Mouse (Mus musculus): ENCODE data around the gene Itgb1bp1. TPM values are rescaled to one million over a fixed set of nuclear protein-coding genes. Genes with fewer than 3 reads are reported as not detected.

The Itgb1bp1 gene
- polyA plus RNA-seq, 1 experiment, result 23.6 TPM

DNA sequence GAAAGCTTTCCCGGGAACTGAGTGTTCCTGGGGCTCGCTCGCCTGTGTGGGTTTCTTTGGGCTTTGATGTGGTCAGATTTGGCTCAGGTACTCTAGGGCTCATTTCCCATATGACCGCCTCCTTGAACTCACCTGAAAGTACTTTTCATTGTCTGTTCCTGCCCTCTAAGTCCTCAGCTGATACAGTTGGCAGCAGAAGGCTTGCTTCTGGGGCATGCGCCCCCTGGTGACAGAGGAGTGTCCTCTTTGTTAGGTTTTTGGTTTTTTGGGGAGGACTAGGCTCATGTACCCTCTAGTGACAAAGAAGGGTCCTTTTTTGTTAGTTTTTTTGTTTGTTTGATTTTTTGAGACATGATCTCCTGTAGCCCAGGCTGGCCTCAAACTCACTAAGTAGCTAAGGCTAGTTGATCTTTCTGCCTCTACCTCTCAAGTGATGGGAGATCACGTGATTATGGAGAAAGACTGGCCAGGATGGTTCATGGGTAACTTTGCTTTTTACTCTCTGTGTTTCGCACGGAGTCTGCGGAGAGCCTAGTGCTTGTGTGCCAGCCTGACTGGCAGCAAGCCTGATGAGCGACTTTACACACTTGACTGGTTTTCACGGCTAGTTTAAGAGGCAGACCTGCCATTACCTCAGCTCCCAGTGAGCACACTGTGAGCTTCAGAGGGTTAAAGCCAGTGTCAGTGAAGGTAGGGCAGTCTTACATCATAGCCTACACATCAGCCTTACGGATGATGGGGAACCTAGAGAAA is 32.2 kb upstream of the Itgb1bp1 start:
- TF ChIP-seq CTCF (conservative IDR thresholded peaks at IDR 0.05; ENCODE audit: insufficient read depth, insufficient read length, low read depth, low read length) (peak; percentile 66), POLR2A (IDR thresholded peaks at IDR 0.05; ENCODE audit: low read depth, low read length) (no peak)
- H3K4me3 ChIP-seq (ENCODE audit: insufficient read depth, low read depth, low read length), result no peak overlapping the region
- H3K27me3 ChIP-seq (replicated peaks; ENCODE audit: control insufficient read depth, insufficient read depth, low read length), result no peaks in the 10 kb centered on the region
- WGBS, result 46% methylated on average over 12 of the region's 12 CpGs
- DNase-seq, result peak; percentile 90
- H3K36me3 ChIP-seq (ENCODE audit: control insufficient read depth, insufficient read depth, low read length), result peaks cover 3% of the 10 kb centered on the region; the same call in 1 of the 2 replicates
- 0 out of 2 replicates have a peak overlapping the region, but pooled peaks have one; percentile 13 for H3K27ac ChIP-seq (ENCODE audit: insufficient read depth, low read depth, low read length)
- H3K4me1 ChIP-seq (ENCODE audit: control insufficient read depth, insufficient read depth, low read length), result peaks cover 29% of the 10 kb centered on the region

DNA sequence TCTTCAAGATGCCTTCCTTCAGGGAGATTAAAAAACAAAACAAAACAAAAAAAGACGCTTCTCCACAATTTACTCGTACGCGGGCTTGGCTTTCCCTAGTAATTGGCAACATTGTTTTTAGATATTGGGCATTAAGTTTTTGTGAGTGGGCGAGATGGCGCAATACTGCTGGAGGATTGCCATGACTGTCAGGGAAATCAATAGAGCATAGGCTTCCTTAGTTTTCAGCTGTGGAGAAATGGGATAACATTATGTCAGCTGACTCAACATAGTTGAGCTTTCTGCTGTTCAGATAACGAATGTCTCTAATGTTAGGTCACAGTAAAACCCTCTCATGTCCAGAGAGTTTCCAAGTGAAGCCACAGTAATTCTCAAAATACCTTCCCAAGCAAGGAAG is 30.8 kb upstream of the Itgb1bp1 start:
- WGBS, result 20% methylated on average over 7 of the region's 7 CpGs
- H3K27me3 ChIP-seq (replicated peaks; ENCODE audit: control insufficient read depth, insufficient read depth, low read length), result no peaks in the 10 kb centered on the region
- H3K27ac ChIP-seq (ENCODE audit: insufficient read depth, low read depth, low read length), result peak overlapping the region; percentile 88
- DNase-seq, result peak; percentile 54
- peaks cover 2% of the 10 kb centered on the region; the same call in 1 of the 2 replicates for H3K36me3 ChIP-seq (ENCODE audit: control insufficient read depth, insufficient read depth, low read length)
- TF ChIP-seq CTCF (conservative IDR thresholded peaks at IDR 0.05; ENCODE audit: insufficient read depth, insufficient read length, low read depth, low read length) (no peak), POLR2A (IDR thresholded peaks at IDR 0.05; ENCODE audit: low read depth, low read length) (no peak)
- H3K4me1 ChIP-seq (ENCODE audit: control insufficient read depth, insufficient read depth, low read length), result peaks cover 29% of the 10 kb centered on the region
- H3K4me3 ChIP-seq (ENCODE audit: insufficient read depth, low read depth, low read length), result peak overlapping the region; percentile 92

DNA sequence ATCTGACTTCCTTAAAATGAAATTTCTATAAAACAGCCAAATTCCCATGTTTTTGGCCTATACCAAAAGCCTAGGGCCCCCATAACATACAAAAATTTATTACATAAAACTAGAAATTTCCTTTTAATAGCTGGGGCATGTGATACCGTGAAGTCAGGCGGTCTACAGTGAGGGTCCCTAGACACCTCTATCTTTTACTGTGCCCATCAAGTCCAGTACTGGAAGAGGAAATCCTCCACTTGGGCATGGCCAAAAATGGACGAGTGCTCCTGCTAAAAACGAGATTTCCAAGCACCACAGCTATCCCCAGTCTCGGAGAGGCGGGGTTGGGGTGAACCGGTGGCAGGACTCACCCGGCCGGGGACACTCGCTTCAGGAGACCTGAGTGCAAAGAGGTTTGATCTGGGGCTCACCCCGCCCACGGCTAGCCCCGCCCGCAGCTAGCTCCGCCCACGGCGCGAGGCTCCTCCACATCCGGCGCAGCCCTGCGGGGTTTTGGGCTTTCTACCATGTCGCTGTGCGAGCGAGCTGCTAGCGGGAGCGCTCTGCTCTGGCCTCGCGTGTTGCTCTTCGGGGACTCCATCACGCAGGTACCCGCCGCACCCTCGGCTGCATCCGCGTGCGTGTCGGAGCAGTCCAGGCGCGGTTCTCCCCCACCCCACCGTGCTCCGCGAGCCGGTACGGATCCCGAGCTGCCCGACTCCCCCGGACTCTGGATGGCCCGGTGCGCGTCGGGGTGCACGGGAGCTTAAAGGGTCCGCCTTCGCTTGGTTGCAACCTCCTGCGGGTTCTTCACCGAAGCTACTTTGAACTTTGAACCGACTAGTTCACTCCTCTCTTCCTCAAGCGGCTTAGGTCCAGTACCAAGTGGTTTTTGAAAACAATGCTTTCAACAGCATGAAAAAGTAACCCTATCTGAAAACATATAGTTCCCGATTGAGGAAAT is 30.1 kb upstream of the Itgb1bp1 start, which contains the start of gene Iah1:
Iah1 (plus strand) TSS at position 467 of the 946 bp plus-strand sequence.
- Histone ChIP-seq H3K36me3 (ENCODE audit: control insufficient read depth, insufficient read depth, low read length) (peaks cover 2% of the 10 kb centered on the region; the same call in 1 of the 2 replicates), H3K4me3 (ENCODE audit: insufficient read depth, low read depth, low read length) (peak within 1 kb of the TSS; percentile 92), H3K4me1 (ENCODE audit: control insufficient read depth, insufficient read depth, low read length) (peaks cover 29% of the 10 kb centered on the region), H3K27ac (ENCODE audit: insufficient read depth, low read depth, low read length) (peak within 1 kb of the TSS; percentile 88), H3K27me3 (replicated peaks; ENCODE audit: control insufficient read depth, insufficient read depth, low read length) (no peaks in the 10 kb centered on the region)
- DNase-seq, result peak; percentile 94
- TF ChIP-seq CTCF (conservative IDR thresholded peaks at IDR 0.05; ENCODE audit: insufficient read depth, insufficient read length, low read depth, low read length) (no peak), POLR2A (IDR thresholded peaks at IDR 0.05; ENCODE audit: low read depth, low read length) (peak; percentile 77)
- 2% methylated on average over 59 of the region's 59 CpGs for WGBS

- Histone ChIP-seq H3K4me1 (ENCODE audit: control insufficient read depth, insufficient read depth, low read length) (peaks cover 2% of the 10 kb centered on the region; the same call in 1 of the 2 replicates), H3K36me3 (ENCODE audit: control insufficient read depth, insufficient read depth, low read length) (no peaks in the 10 kb centered on the region), H3K4me3 (ENCODE audit: insufficient read depth, low read depth, low read length) (no peak overlapping the region), H3K27ac (ENCODE audit: insufficient read depth, low read depth, low read length) (no peak overlapping the region), H3K27me3 (replicated peaks; ENCODE audit: control insufficient read depth, insufficient read depth, low read length) (no peaks in the 10 kb centered on the region)
- peak; percentile 31 for DNase-seq
- WGBS, result 43% methylated on average over 5 of the region's 5 CpGs
- no peak for TF ChIP-seq POLR2A (IDR thresholded peaks at IDR 0.05; ENCODE audit: low read depth, low read length)
- no peak for TF ChIP-seq CTCF (conservative IDR thresholded peaks at IDR 0.05; ENCODE audit: insufficient read depth, insufficient read length, low read depth, low read length)
These were observed 26.1 kb upstream of the Itgb1bp1 start for GRCm38 (mm10) chr12:21312201-21312600.

DNA sequence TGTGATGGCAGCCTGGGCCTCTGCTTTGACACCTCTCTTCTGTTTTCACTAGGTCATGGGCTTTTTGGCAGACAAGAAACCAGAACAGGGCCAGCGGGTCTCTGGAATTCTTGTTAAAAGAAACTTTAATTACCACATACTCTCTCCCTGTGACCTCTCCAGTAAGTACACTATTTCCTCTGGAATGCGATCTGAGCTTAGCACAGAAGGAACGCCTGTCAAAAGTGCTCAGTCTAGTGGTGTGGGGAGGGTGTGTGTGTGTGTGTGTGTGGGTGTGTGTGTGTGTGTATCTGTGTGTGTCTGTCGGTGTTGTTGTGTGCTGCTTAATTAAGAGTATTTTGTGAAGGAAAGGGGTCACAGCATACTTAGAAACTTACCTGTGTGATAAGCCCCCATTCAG is 20.6 kb upstream of the Itgb1bp1 start:
- no peak for DNase-seq
- 42% methylated on average over 4 of the region's 4 CpGs for WGBS
- Histone ChIP-seq H3K4me3 (ENCODE audit: insufficient read depth, low read depth, low read length) (no peak overlapping the region), H3K27me3 (replicated peaks; ENCODE audit: control insufficient read depth, insufficient read depth, low read length) (no peaks in the 10 kb centered on the region), H3K27ac (ENCODE audit: insufficient read depth, low read depth, low read length) (no peak overlapping the region), H3K36me3 (ENCODE audit: control insufficient read depth, insufficient read depth, low read length) (no peaks in the 10 kb centered on the region), H3K4me1 (ENCODE audit: control insufficient read depth, insufficient read depth, low read length) (peaks cover 2% of the 10 kb centered on the region; the same call in 1 of the 2 replicates)
- no peak for TF ChIP-seq CTCF (conservative IDR thresholded peaks at IDR 0.05; ENCODE audit: insufficient read depth, insufficient read length, low read depth, low read length)
- TF ChIP-seq POLR2A (IDR thresholded peaks at IDR 0.05; ENCODE audit: low read depth, low read length), result no peak

- H3K4me1 ChIP-seq (ENCODE audit: control insufficient read depth, insufficient read depth, low read length), result peaks cover 8% of the 10 kb centered on the region
- peak; percentile 72 for DNase-seq
- H3K27me3 ChIP-seq (replicated peaks; ENCODE audit: control insufficient read depth, insufficient read depth, low read length), result no peaks in the 10 kb centered on the region
- no peak overlapping the region for H3K27ac ChIP-seq (ENCODE audit: insufficient read depth, low read depth, low read length)
- 88% methylated on average over 4 of the region's 4 CpGs for WGBS
- H3K4me3 ChIP-seq (ENCODE audit: insufficient read depth, low read depth, low read length), result no peak overlapping the region
- H3K36me3 ChIP-seq (ENCODE audit: control insufficient read depth, insufficient read depth, low read length), result 0 out of 2 replicates have a peak, but pooled peaks cover 3% of the 10 kb centered on the region
- TF ChIP-seq POLR2A (IDR thresholded peaks at IDR 0.05; ENCODE audit: low read depth, low read length) (no peak), CTCF (conservative IDR thresholded peaks at IDR 0.05; ENCODE audit: insufficient read depth, insufficient read length, low read depth, low read length) (no peak)
These were observed 19.7 kb upstream of the Itgb1bp1 start for GRCm38 (mm10) chr12:21305741-21306140.
